Comparison of ENCODE assay signal across 29 mouse cellular contexts in the genomic region with DNA sequence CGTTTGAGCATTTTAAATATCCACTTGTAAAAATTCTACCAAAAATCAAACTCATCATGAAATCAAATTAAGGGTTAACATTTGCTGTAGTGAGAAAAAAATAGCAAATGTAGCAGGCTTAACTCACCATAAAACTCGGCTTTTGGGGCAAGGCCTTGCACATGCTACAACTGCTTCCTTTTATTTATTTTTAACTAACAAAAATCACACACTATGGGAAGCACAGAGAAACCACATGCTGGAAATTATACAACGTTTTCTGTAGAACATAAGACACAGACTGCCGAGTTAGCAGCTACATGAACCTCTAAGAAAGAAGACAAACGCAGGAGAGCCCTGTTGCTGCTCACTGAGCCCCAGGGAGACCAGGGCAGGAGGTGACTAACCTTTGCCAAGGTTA. TPM values are rescaled to one million over a fixed set of nuclear protein-coding genes. Genes with fewer than 3 reads are reported as not detected.
DNase-seq lines count a peak whose midpoint lies in the region; ATAC-seq and TF ChIP-seq lines count a peak whose summit lies in the region.
"Had no signal": no experiment of that assay in that cellular context is flagged by ENCODE, and none has a peak within 500 bp of the region (broad histone marks: within the 10 kb centered on the region; RNA-seq: fewer than 3 reads in every experiment).

No protein-coding gene starts in this region.

- WGBS in embryonic facial prominence, embryonic 12.5 days: 42% methylated on average over 5 of the region's 5 CpGs
- WGBS in embryonic facial prominence, embryonic 10.5 days: 54% methylated on average over 5 of the region's 5 CpGs
- 39% methylated on average over 5 of the region's 5 CpGs for WGBS in stomach, embryonic 16.5 days

- H3K4me2 ChIP-seq in embryonic facial prominence, embryonic 12.5 days (replicated peaks): no peak overlapping the region
- 0 out of 2 replicates have a peak overlapping the region, but pooled peaks have one; percentile 21 for H3K4me2 ChIP-seq in stomach, embryonic 16.5 days (ENCODE audit: low read depth, low read length)
- H3K4me2 ChIP-seq: forebrain, embryonic 15.5 days; heart, embryonic 13.5 days; midbrain, embryonic 13.5 days; neural tube, embryonic 13.5 days had no signal

- 0 out of 2 replicates have a peak overlapping the region, but pooled peaks have one; percentile 30 for H3K27ac ChIP-seq in embryonic facial prominence, embryonic 12.5 days
- no peak overlapping the region for H3K27ac ChIP-seq in embryonic facial prominence, embryonic 10.5 days (replicated peaks)
- peak overlapping the region; percentile 99 for H3K27ac ChIP-seq in bone marrow macrophage, adult 2 months (ENCODE audit: insufficient read depth, low read depth, low read length)
- H3K27ac ChIP-seq in stomach, embryonic 16.5 days (ENCODE audit: low read length): peak overlapping the region; percentile 78
- H3K27ac ChIP-seq: forebrain, embryonic 10.5 days; forebrain, embryonic 15.5 days; heart, adult 2 months; heart, embryonic 13.5 days; liver, embryonic 14.5 days; midbrain, embryonic 13.5 days; neural tube, embryonic 13.5 days had no signal

- intact Hi-C loops in heart, postnatal 14 days (cut with DNase I): no loop called here

- TF ChIP-seq POLR2A in bone marrow macrophage, adult 2 months (IDR thresholded peaks at IDR 0.05; ENCODE audit: borderline replicate concordance, low read depth, low read length): no peak

- no peaks in the 10 kb centered on the region for H3K27me3 ChIP-seq in embryonic facial prominence, embryonic 12.5 days
- H3K27me3 ChIP-seq in embryonic facial prominence, embryonic 10.5 days (replicated peaks; ENCODE audit: low read depth, poor library complexity, severe bottlenecking): no peaks in the 10 kb centered on the region
- no peaks in the 10 kb centered on the region for H3K27me3 ChIP-seq in stomach, embryonic 16.5 days (ENCODE audit: control insufficient read depth, insufficient read depth, low read length)
- H3K27me3 ChIP-seq: CH12.LX; forebrain, embryonic 15.5 days; heart, embryonic 13.5 days; megakaryocyte, embryonic 14.5 days; midbrain, embryonic 13.5 days; neural tube, embryonic 13.5 days had no signal

- TF ChIP-seq CTCF in bone marrow macrophage, adult 2 months (IDR thresholded peaks at IDR 0.05; ENCODE audit: low read depth, low read length): no peak

- no peak overlapping the region for H3K4me3 ChIP-seq in embryonic facial prominence, embryonic 12.5 days
- H3K4me3 ChIP-seq in embryonic facial prominence, embryonic 10.5 days: no peak overlapping the region
- no peak overlapping the region for H3K4me3 ChIP-seq in bone marrow macrophage, adult 2 months (ENCODE audit: insufficient read depth, low read length)
- no peak overlapping the region for H3K4me3 ChIP-seq in stomach, embryonic 16.5 days (replicated peaks; ENCODE audit: low read length)
- H3K4me3 ChIP-seq: forebrain, embryonic 10.5 days; forebrain, embryonic 15.5 days; heart, adult 2 months; heart, embryonic 13.5 days; megakaryocyte, embryonic 14.5 days; midbrain, embryonic 13.5 days; neural tube, embryonic 13.5 days had no signal

- H3K36me3 ChIP-seq in embryonic facial prominence, embryonic 12.5 days: no peaks in the 10 kb centered on the region
- no peaks in the 10 kb centered on the region for H3K36me3 ChIP-seq in embryonic facial prominence, embryonic 10.5 days (replicated peaks)
- no peaks in the 10 kb centered on the region for H3K36me3 ChIP-seq in stomach, embryonic 16.5 days (ENCODE audit: control insufficient read depth, insufficient read depth, low read length)
- H3K36me3 ChIP-seq: forebrain, embryonic 10.5 days; forebrain, embryonic 15.5 days; heart, embryonic 13.5 days; midbrain, embryonic 13.5 days; neural tube, embryonic 13.5 days had no signal

- H3K9ac ChIP-seq in embryonic facial prominence, embryonic 12.5 days: no peak overlapping the region
- H3K9ac ChIP-seq in stomach, embryonic 16.5 days (ENCODE audit: low read length): no peak overlapping the region
- H3K9ac ChIP-seq: forebrain, embryonic 15.5 days; heart, embryonic 13.5 days; liver, embryonic 14.5 days; midbrain, embryonic 13.5 days; neural tube, embryonic 13.5 days had no signal

- peaks cover 14% of the 10 kb centered on the region; the same call in 1 of the 2 replicates for H3K4me1 ChIP-seq in embryonic facial prominence, embryonic 12.5 days
- H3K4me1 ChIP-seq in embryonic facial prominence, embryonic 10.5 days: peaks cover 34% of the 10 kb centered on the region
- peaks cover 13% of the 10 kb centered on the region for H3K4me1 ChIP-seq in bone marrow macrophage, adult 2 months (ENCODE audit: control insufficient read depth, insufficient read depth, low read length)
- H3K4me1 ChIP-seq in stomach, embryonic 16.5 days (ENCODE audit: control insufficient read depth, insufficient read depth, low read length): peaks cover 17% of the 10 kb centered on the region
- H3K4me1 ChIP-seq: megakaryocyte, embryonic 14.5 days had no signal

- no peak for ATAC-seq in embryonic facial prominence, embryonic 12.5 days (ENCODE audit: insufficient number of reproducible peaks, insufficient read depth, low FRiP score, low TSS enrichment)
- ATAC-seq in hematopoietic stem cell, adult 5-6 weeks (replicated peaks in 1 of 2; ENCODE audit: insufficient read depth in 1 of 2, low FRiP score in 2 of 2, low TSS enrichment in 1 of 2, low read depth in 1 of 2, poor library complexity in 2 of 2, severe bottlenecking in 2 of 2): peak; percentile 58 to 72
- no peak for ATAC-seq in stomach, embryonic 16.5 days (ENCODE audit: insufficient read depth, low FRiP score)
- ATAC-seq: activated CD4-positive, CD25-positive, alpha-beta regulatory T cell, adult 4 months; forebrain, embryonic 15.5 days; hindbrain, embryonic 16.5 days; midbrain, embryonic 13.5 days had no signal

- DNase-seq in embryonic facial prominence, embryonic 10.5 days (ENCODE audit: low spot score): no peak
- no peak for DNase-seq in heart, postnatal 14 days
- DNase-seq in layer of hippocampus, adult 18-20 months (ENCODE audit: low spot score in 2 of 2): no peak
- DNase-seq: adrenal gland, adult 8-10 months; cerebellum, adult 11 months; cerebellum, adult 9-10 months; heart, adult 2 months; heart, postnatal 10 days; kidney, adult 18-20 months; liver; lung, adult 2 months; lung, postnatal 14 days; right cerebral cortex, postnatal 4 days; thymus, adult 2 months; thymus, postnatal 4 days had no signal

- no peaks in the 10 kb centered on the region for H3K9me3 ChIP-seq in embryonic facial prominence, embryonic 12.5 days
- H3K9me3 ChIP-seq in embryonic facial prominence, embryonic 10.5 days: no peaks in the 10 kb centered on the region
- H3K9me3 ChIP-seq in stomach, embryonic 16.5 days (replicated peaks; ENCODE audit: control insufficient read depth, low read length): no peaks in the 10 kb centered on the region
- H3K9me3 ChIP-seq: forebrain, embryonic 10.5 days; forebrain, embryonic 15.5 days; heart, embryonic 13.5 days; midbrain, embryonic 13.5 days; neural tube, embryonic 13.5 days had no signal

RNA-seq across cellular contexts. Expression of a gene that starts 57.9 kb away (rescaled TPM):
- polyA plus RNA-seq in embryonic facial prominence, embryonic 12.5 days (2016; fragmentation: Nextera tagmentation; extraction: Ambion mirVana): 5.6 and 6.3 TPM in 2 replicates
- 3.7 and 5.3 TPM in 2 replicates for polyA plus RNA-seq in embryonic facial prominence, embryonic 10.5 days (2016; fragmentation: Nextera tagmentation; extraction: Ambion mirVana)
- polyA plus RNA-seq in bone marrow macrophage, adult 2 months (2012; ENCODE audit: insufficient read depth, insufficient read length, missing spikeins): 34.6 and 36.5 TPM in 2 replicates
- 9.0 and 14.1 TPM in 2 replicates for total RNA-seq in hematopoietic stem cell, adult 5-6 weeks (2017)
- 10.1 and 10.2 TPM in 2 replicates for polyA plus RNA-seq in stomach, embryonic 16.5 days (2015; fragmentation: Nextera tagmentation; extraction: Ambion mirVana)
- total RNA-seq in heart, postnatal 14 days (2021): 10 to 100 TPM; 10.8 to 11.2 TPM
- total RNA-seq in layer of hippocampus, adult 18-20 months (2021): 10 to 100 TPM; 34.8 to 38.2 TPM
- total RNA-seq: CH12.LX had no signal

Comparison
In these comparisons a context has a peak if more than half of its experiments do, and no peak if none do; other contexts are left out.
1. ATAC-seq: peak in hematopoietic stem cell, adult 5-6 weeks (2 of 2); none in embryonic facial prominence, embryonic 12.5 days (single experiment) and stomach, embryonic 16.5 days (single experiment).